Mouse (Mus musculus) heart, postnatal 0 days (tissue): ENCODE measurements at regions not wholly inside any gene's neighbourhood (a gene's known extent, or its start where the extent isn't known, plus 50 kb on each side); places are given as distances from the start of the nearest gene placed in this dataset.

ENCODE experiments used
- CTCF ChIP-seq: IDR thresholded peaks from 2 replicates; pipeline ENCODE4 v1.5.1; 2016; ENCODE audit warnings: antibody characterized with exemption, control low read depth, low read depth
- EP300 ChIP-seq: IDR thresholded peaks from 2 replicates; pipeline ENCODE4 v1.6.1; 2016; ENCODE audit warnings: antibody characterized with exemption, low read depth

DNA sequence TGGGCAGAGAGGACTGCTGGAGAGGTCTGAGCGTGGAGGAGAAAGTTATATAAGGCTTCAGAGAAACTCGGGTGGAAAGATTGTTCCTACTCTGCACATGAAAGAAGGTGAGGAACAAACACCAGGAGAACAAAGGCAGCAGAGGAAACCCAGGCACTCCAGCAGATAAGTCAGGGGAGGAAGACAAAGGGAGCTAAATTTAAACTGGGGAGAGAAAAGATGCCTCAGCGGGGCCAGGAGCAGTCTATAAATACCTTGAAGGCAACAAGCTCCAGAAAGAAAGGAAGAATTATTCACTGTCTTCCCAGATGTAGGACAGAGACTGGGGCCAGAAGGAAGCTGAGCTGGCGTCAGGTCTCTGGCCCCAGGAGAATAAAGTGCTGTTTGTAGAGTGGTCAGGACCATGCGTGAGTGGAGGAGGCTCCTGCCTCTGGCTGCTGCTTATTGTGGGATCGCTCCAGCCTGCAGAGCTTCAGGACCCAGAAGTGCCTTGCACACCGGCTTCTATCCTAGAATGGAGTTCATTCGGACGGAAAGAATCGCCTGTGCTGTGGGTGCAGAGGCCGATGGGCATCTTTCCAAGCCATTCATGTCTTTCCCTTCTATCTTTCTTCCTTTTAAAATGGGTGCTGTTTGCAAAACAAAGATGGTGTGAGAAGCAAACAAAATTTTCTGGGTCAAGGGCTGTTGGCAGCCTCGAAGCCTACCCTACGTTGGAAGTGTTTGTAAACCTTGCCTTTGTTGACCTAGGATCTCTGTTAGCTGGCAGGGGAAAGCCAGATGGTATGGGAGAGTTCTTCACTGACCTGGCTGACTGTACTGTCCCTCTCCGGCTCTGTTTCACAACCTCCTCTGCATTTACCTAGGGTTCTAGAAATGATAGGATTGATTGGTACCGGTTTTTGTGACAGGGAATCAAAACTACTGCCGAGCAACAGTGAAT lies 55.6 kb upstream of the Lrrc55 start:
- TF ChIP-seq CTCF, result no peak
- no peak for TF ChIP-seq EP300
